Mouse (Mus musculus) liver, postnatal 0 days (tissue): ENCODE measurements at regions not wholly inside any gene's neighbourhood (a gene's known extent, or its start where the extent isn't known, plus 50 kb on each side); places are given as distances from the start of the nearest gene placed in this dataset.

Experiments
- ATAC-seq: fragments of 200-750 bp; cut with Nextera tagmentation; 2 replicates; pipeline ENCODE4 v1.8.0; 2017; ENCODE audit warnings: mild to moderate bottlenecking, moderate library complexity
- DNase-seq: peaks from one replicate; pipeline ENCODE4 v3.0.0-alpha.2; 2016
- H3K27ac ChIP-seq: fragments of 300-500 bp; sonication (generic); 2 replicates; pipeline ENCODE4 v1.5.1; 2014; ENCODE audit warnings: antibody characterized with exemption, moderate library complexity, mild to moderate bottlenecking, low read depth
- H3K27me3 ChIP-seq: fragments of 300-500 bp; sonication (generic); 2 replicates; pipeline ENCODE4 v1.6.1; 2014; ENCODE audit warnings: low read length, control low read depth, mixed read lengths; ENCODE audit not compliant: insufficient read depth
- H3K36me3 ChIP-seq: fragments of 300-500 bp; sonication (generic); replicated peaks from 2 replicates; pipeline ENCODE4 v1.6.1; 2014; ENCODE audit warnings: mild to moderate bottlenecking, control low read depth, low read length, moderate library complexity, mixed read lengths; ENCODE audit not compliant: insufficient read depth
- H3K4me1 ChIP-seq: fragments of 300-500 bp; sonication (generic); 2 replicates; pipeline ENCODE4 v1.6.1; 2014; ENCODE audit warnings: antibody characterized with exemption, mild to moderate bottlenecking, control low read depth; ENCODE audit not compliant: insufficient read depth
- H3K4me2 ChIP-seq: fragments of 300-500 bp; sonication (generic); 2 replicates; pipeline ENCODE4 v1.6.1; 2014; ENCODE audit warnings: low read depth, mild to moderate bottlenecking, low read length, moderate library complexity, mixed read lengths
- H3K4me3 ChIP-seq: fragments of 300-500 bp; sonication (generic); 2 replicates; pipeline ENCODE4 v1.5.1; 2014; ENCODE audit warnings: low read depth, low read length
- H3K9ac ChIP-seq: fragments of 300-500 bp; sonication (generic); replicated peaks from 2 replicates; pipeline ENCODE4 v1.6.1; 2014; ENCODE audit warnings: mild to moderate bottlenecking, moderate library complexity
- H3K9me3 ChIP-seq: fragments of 300-500 bp; sonication (generic); 2 replicates; pipeline ENCODE4 v1.6.1; 2016; ENCODE audit warnings: mild to moderate bottlenecking, control low read depth, low read length, mixed read lengths
- CTCF ChIP-seq: sonication (generic); IDR thresholded peaks from 2 replicates; pipeline ENCODE4 v1.5.1; 2016; ENCODE audit warnings: antibody characterized with exemption, low read depth
- EP300 ChIP-seq: IDR thresholded peaks from 2 replicates; pipeline ENCODE4 v1.6.1; 2016; ENCODE audit warnings: antibody characterized with exemption, low read depth, mild to moderate bottlenecking
- WGBS: fragments of 180-500 bp; shearing (Covaris S2); extraction: QIAGEN DNeasy Blood & Tissue Kit; methylation state at CpG from one replicate; pipeline ENCODE4 v1.1.7; 2014; ENCODE audit not compliant: insufficient replicate concordance; 5-methylcytosine and 5-hydroxymethylcytosine counted together

GRCm38 (mm10) chr9:49989464-49990271 lies 190.9 kb upstream of the Ncam1 start:
- no peak overlapping the region for H3K4me3 ChIP-seq
- H3K27ac ChIP-seq = no peak overlapping the region
- TF ChIP-seq CTCF = no peak
- no peak for TF ChIP-seq EP300
- H3K27me3 ChIP-seq = no peaks in the 10 kb centered on the region
- H3K36me3 ChIP-seq = no peaks in the 10 kb centered on the region
- no peaks in the 10 kb centered on the region for H3K4me1 ChIP-seq
- H3K9me3 ChIP-seq = no peaks in the 10 kb centered on the region
- 55% methylated on average over 14 of the region's 14 CpGs for WGBS
- no peak overlapping the region for H3K4me2 ChIP-seq
- peak; percentile 51; the same call in 1 of the 2 replicates for ATAC-seq
- peak; percentile 47 for DNase-seq
- no peak overlapping the region for H3K9ac ChIP-seq

- WGBS = 12% methylated on average over 5 of the region's 5 CpGs
- Histone ChIP-seq H3K36me3 (no peaks in the 10 kb centered on the region), H3K4me2 (no peak overlapping the region), H3K9ac (no peak overlapping the region), H3K9me3 (no peaks in the 10 kb centered on the region), H3K4me3 (no peak overlapping the region), H3K4me1 (no peaks in the 10 kb centered on the region), H3K27ac (no peak overlapping the region), H3K27me3 (no peaks in the 10 kb centered on the region)
- TF ChIP-seq EP300 = no peak
- no peak for TF ChIP-seq CTCF
- no peak for DNase-seq
- ATAC-seq = no peak
Observed at GRCm38 (mm10) chr9:49988064-49988463, 189.3 kb upstream of the Ncam1 start.

GRCm38 (mm10) chr9:49987481-49987880 lies 188.8 kb upstream of the Ncam1 start:
- no peak for DNase-seq
- TF ChIP-seq CTCF (no peak), EP300 (no peak)
- Histone ChIP-seq H3K4me2 (no peak overlapping the region), H3K9ac (no peak overlapping the region), H3K9me3 (no peaks in the 10 kb centered on the region), H3K4me3 (no peak overlapping the region), H3K36me3 (no peaks in the 10 kb centered on the region), H3K27me3 (no peaks in the 10 kb centered on the region), H3K27ac (no peak overlapping the region), H3K4me1 (no peaks in the 10 kb centered on the region)
- ATAC-seq = no peak

GRCm38 (mm10) chr9:49980344-49981207 lies 181.9 kb upstream of the Ncam1 start:
- H3K9me3 ChIP-seq = no peaks in the 10 kb centered on the region
- ATAC-seq (peak; percentile 38; the same call in 1 of the 2 replicates), DNase-seq (peak; percentile 34)
- WGBS = 37% methylated on average over 7 of the region's 7 CpGs
- no peaks in the 10 kb centered on the region for H3K27me3 ChIP-seq
- H3K9ac ChIP-seq = no peak overlapping the region
- TF ChIP-seq CTCF = no peak
- H3K36me3 ChIP-seq = no peaks in the 10 kb centered on the region
- no peaks in the 10 kb centered on the region; the same call in 1 of the 2 replicates for H3K4me1 ChIP-seq
- H3K27ac ChIP-seq = no peak overlapping the region
- H3K4me3 ChIP-seq = no peak overlapping the region
- H3K4me2 ChIP-seq = no peak overlapping the region

- H3K27ac ChIP-seq = no peak overlapping the region
- no peak overlapping the region for H3K4me3 ChIP-seq
- no peak overlapping the region for H3K9ac ChIP-seq
- no peak overlapping the region for H3K4me2 ChIP-seq
- H3K4me1 ChIP-seq = no peaks in the 10 kb centered on the region; the same call in 1 of the 2 replicates
- 51% methylated on average over 11 of the region's 11 CpGs for WGBS
- H3K9me3 ChIP-seq = no peaks in the 10 kb centered on the region
- H3K27me3 ChIP-seq = no peaks in the 10 kb centered on the region
- TF ChIP-seq CTCF (no peak), EP300 (no peak)
- DNase-seq = peak; percentile 26
- no peaks in the 10 kb centered on the region for H3K36me3 ChIP-seq
- peak; percentile 33; the same call in 1 of the 2 replicates for ATAC-seq
Observed at GRCm38 (mm10) chr9:49975938-49976671, 177.4 kb upstream of the Ncam1 start.
